Mouse (Mus musculus) embryonic facial prominence, embryonic 14.5 days (tissue): ENCODE measurements around the gene Bcat1. TPM values are rescaled to one million over a fixed set of nuclear protein-coding genes. Genes with fewer than 3 reads are reported as not detected.
"Not testable (repeated sequence)": the region's sequence is repeated elsewhere in the genome, so short reads cannot be mapped to it uniquely, and the experiment has no call there.

Experiments
- ATAC-seq: fragments of 200-750 bp; cut with Nextera tagmentation; 2 replicates; pipeline ENCODE4 v1.8.0; 2017; ENCODE audit warnings: low read depth, moderate number of reproducible peaks, moderate TSS enrichment
- DNase-seq: peaks from one replicate; pipeline ENCODE4 v3.0.0-alpha.2; 2015; ENCODE audit warnings: low spot score
- H3K27ac ChIP-seq: fragments of 300-500 bp; sonication (generic); replicated peaks from 2 replicates; pipeline ENCODE4 v1.5.1; 2014; ENCODE audit warnings: low read depth, mild to moderate bottlenecking, low read length, moderate library complexity
- H3K27me3 ChIP-seq: fragments of 300-500 bp; sonication (generic); replicated peaks from 2 replicates; pipeline ENCODE4 v1.6.1; 2014; ENCODE audit warnings: low read length; ENCODE audit not compliant: control insufficient read depth, insufficient read depth
- H3K36me3 ChIP-seq: fragments of 300-500 bp; sonication (generic); 2 replicates; pipeline ENCODE4 v1.6.1; 2014; ENCODE audit warnings: low read length, mixed read lengths; ENCODE audit not compliant: control insufficient read depth, insufficient read depth
- H3K4me1 ChIP-seq: fragments of 300-500 bp; sonication (generic); 2 replicates; pipeline ENCODE4 v1.6.1; 2014; ENCODE audit warnings: antibody characterized with exemption, low read length; ENCODE audit not compliant: control insufficient read depth, insufficient read depth
- H3K4me2 ChIP-seq: fragments of 300-500 bp; sonication (generic); 2 replicates; pipeline ENCODE4 v1.6.1; 2014; ENCODE audit warnings: low read depth, mild to moderate bottlenecking, low read length, moderate library complexity, mixed read lengths
- H3K4me3 ChIP-seq: fragments of 300-500 bp; sonication (generic); 2 replicates; pipeline ENCODE4 v1.5.1; 2014; ENCODE audit warnings: low read depth, mild to moderate bottlenecking, low read length
- H3K9ac ChIP-seq: fragments of 300-500 bp; sonication (generic); 2 replicates; pipeline ENCODE4 v1.6.1; 2014; ENCODE audit warnings: low read depth, mild to moderate bottlenecking, low read length, moderate library complexity, mixed read lengths
- H3K9me3 ChIP-seq: fragments of 300-500 bp; sonication (generic); 2 replicates; pipeline ENCODE4 v1.6.1; 2016; ENCODE audit warnings: low read length; ENCODE audit not compliant: control insufficient read depth
- WGBS: fragments of 180-500 bp; shearing (Covaris S2); extraction: QIAGEN DNeasy Blood & Tissue Kit; methylation state at CpG from one replicate; pipeline ENCODE4 v1.1.7; 2014; 5-methylcytosine and 5-hydroxymethylcytosine counted together
- polyA plus RNA-seq: library from polyadenylated mRNA; unstranded; fragments of >200 nt; fragmentation: Nextera tagmentation; extraction: Ambion mirVana; gene quantifications from 2 replicates; pipeline ENCODE4 v1.2.1, GENCODE M21; 2014

The Bcat1 gene
- polyA plus RNA-seq, 1 experiment from 2014 or later, result 34.7 TPM

- Histone ChIP-seq H3K27me3 (no peaks in the 10 kb centered on the region), H3K4me3 (no peak overlapping the region), H3K9ac (no peak overlapping the region), H3K4me1 (no peaks in the 10 kb centered on the region), H3K4me2 (no peak overlapping the region), H3K9me3 (no peaks in the 10 kb centered on the region), H3K36me3 (no peaks in the 10 kb centered on the region), H3K27ac (peak overlapping the region; percentile 33; the same call in 1 of the 2 replicates)
- 50% methylated on average over 10 of the region's 10 CpGs for WGBS
- DNase-seq (peak; percentile 78), ATAC-seq (peak; percentile 63; the same call in 1 of the 2 replicates)
These were observed 28.4 kb upstream of the Bcat1 start for GRCm38 (mm10) chr6:145104241-145104939.

GRCm38 (mm10) chr6:145100923-145101322 lies 24.9 kb upstream of the Bcat1 start:
- ATAC-seq, result no peak
- H3K4me1 ChIP-seq, result no peaks in the 10 kb centered on the region
- H3K4me2 ChIP-seq, result no peak overlapping the region
- no peaks in the 10 kb centered on the region for H3K9me3 ChIP-seq
- H3K9ac ChIP-seq, result no peak overlapping the region
- no peaks in the 10 kb centered on the region for H3K36me3 ChIP-seq
- no peak overlapping the region for H3K27ac ChIP-seq
- DNase-seq, result no peak
- H3K4me3 ChIP-seq, result no peak overlapping the region
- 63% methylated on average over 9 of the region's 9 CpGs for WGBS
- no peaks in the 10 kb centered on the region for H3K27me3 ChIP-seq

- Histone ChIP-seq H3K27ac (no peak overlapping the region), H3K4me1 (no peaks in the 10 kb centered on the region), H3K9me3 (no peaks in the 10 kb centered on the region), H3K36me3 (no peaks in the 10 kb centered on the region), H3K4me3 (no peak overlapping the region), H3K27me3 (no peaks in the 10 kb centered on the region), H3K4me2 (no peak overlapping the region), H3K9ac (no peak overlapping the region)
- DNase-seq (no peak), ATAC-seq (no peak)
- 74% methylated on average over 4 of the region's 4 CpGs for WGBS
These were observed 18.4 kb upstream of the Bcat1 start for GRCm38 (mm10) chr6:145094431-145094830.

- not testable (repeated sequence) for ATAC-seq, H3K9me3 ChIP-seq, DNase-seq, H3K9ac ChIP-seq, H3K27ac ChIP-seq, H3K4me2 ChIP-seq, H3K36me3 ChIP-seq, H3K27me3 ChIP-seq, H3K4me1 ChIP-seq, H3K4me3 ChIP-seq
- WGBS, result 43% methylated on average over 7 of the region's 7 CpGs
These were observed 17.1 kb upstream of the Bcat1 start for GRCm38 (mm10) chr6:145093038-145093622.

GRCm38 (mm10) chr6:145091998-145092397 lies 16.0 kb upstream of the Bcat1 start:
- H3K4me3 ChIP-seq, result no peak overlapping the region
- DNase-seq (no peak), ATAC-seq (no peak)
- H3K27ac ChIP-seq, result no peak overlapping the region
- no peaks in the 10 kb centered on the region for H3K9me3 ChIP-seq
- no peak overlapping the region for H3K4me2 ChIP-seq
- H3K4me1 ChIP-seq, result no peaks in the 10 kb centered on the region
- no peak overlapping the region for H3K9ac ChIP-seq
- no peaks in the 10 kb centered on the region for H3K36me3 ChIP-seq
- H3K27me3 ChIP-seq, result no peaks in the 10 kb centered on the region
- 77% methylated on average over 7 of the region's 7 CpGs for WGBS

GRCm38 (mm10) chr6:145090928-145091327 lies 14.9 kb upstream of the Bcat1 start:
- no peaks in the 10 kb centered on the region for H3K27me3 ChIP-seq
- H3K4me3 ChIP-seq, result no peak overlapping the region
- no peak for DNase-seq
- H3K9me3 ChIP-seq, result no peaks in the 10 kb centered on the region
- ATAC-seq, result no peak
- 68% methylated on average over 5 of the region's 5 CpGs for WGBS
- no peak overlapping the region for H3K4me2 ChIP-seq
- no peak overlapping the region for H3K27ac ChIP-seq
- H3K4me1 ChIP-seq, result no peaks in the 10 kb centered on the region
- no peaks in the 10 kb centered on the region for H3K36me3 ChIP-seq
- H3K9ac ChIP-seq, result no peak overlapping the region

- no peaks in the 10 kb centered on the region for H3K27me3 ChIP-seq
These were observed 14.3 kb upstream of the Bcat1 start for GRCm38 (mm10) chr6:145090201-145090863.

GRCm38 (mm10) chr6:145089373-145089772 lies 13.4 kb upstream of the Bcat1 start:
- H3K4me1 ChIP-seq, result no peaks in the 10 kb centered on the region
- no peaks in the 10 kb centered on the region for H3K36me3 ChIP-seq
- H3K9me3 ChIP-seq, result no peaks in the 10 kb centered on the region
- H3K4me3 ChIP-seq, result no peak overlapping the region
- DNase-seq (no peak), ATAC-seq (no peak)
- no peak overlapping the region for H3K4me2 ChIP-seq
- H3K27me3 ChIP-seq, result no peaks in the 10 kb centered on the region
- no peak overlapping the region for H3K27ac ChIP-seq
- H3K9ac ChIP-seq, result no peak overlapping the region
- 81% methylated on average over 4 of the region's 4 CpGs for WGBS

More at GRCm38 (mm10) chr6:145090201-145090863, 14.3 kb upstream of the Bcat1 start:
- no peak overlapping the region for H3K27ac ChIP-seq
- no peak overlapping the region for H3K4me3 ChIP-seq
- no peaks in the 10 kb centered on the region for H3K36me3 ChIP-seq
- ATAC-seq, result no peak
- no peak overlapping the region for H3K9ac ChIP-seq
- no peaks in the 10 kb centered on the region for H3K4me1 ChIP-seq
- H3K4me2 ChIP-seq, result no peak overlapping the region
- no peak for DNase-seq
- H3K9me3 ChIP-seq, result no peaks in the 10 kb centered on the region
- 66% methylated on average over 6 of the region's 6 CpGs for WGBS
